Mouse (Mus musculus) liver, embryonic 13.5 days (tissue): Measurements from ENCODE around the gene Arhgap8. TPM values are rescaled to one million over a fixed set of nuclear protein-coding genes. Genes with fewer than 3 reads are reported as not detected.

ENCODE experiments used
- ATAC-seq: fragments of 200-750 bp; cut with Nextera tagmentation; 2 replicates; pipeline ENCODE4 v1.8.0; 2017; ENCODE audit warnings: low read depth, mild to moderate bottlenecking, moderate number of reproducible peaks, moderate library complexity
- DNase-seq: peaks from one replicate; pipeline ENCODE4 v3.0.0; 2022
- H3K27ac ChIP-seq: fragments of 300-500 bp; sonication (generic); 2 replicates; pipeline ENCODE4 v1.5.1; 2015; ENCODE audit warnings: moderate library complexity, mild to moderate bottlenecking, inconsistent platforms
- H3K27me3 ChIP-seq: fragments of 300-500 bp; sonication (generic); 2 replicates; pipeline ENCODE4 v1.6.1; 2015; ENCODE audit warnings: mild to moderate bottlenecking, inconsistent platforms
- H3K36me3 ChIP-seq: fragments of 300-500 bp; sonication (generic); 2 replicates; pipeline ENCODE4 v1.6.1; 2015; ENCODE audit warnings: mild to moderate bottlenecking, inconsistent platforms
- H3K4me1 ChIP-seq: fragments of 300-500 bp; sonication (generic); replicated peaks from 2 replicates; pipeline ENCODE4 v1.6.1; 2015; ENCODE audit warnings: inconsistent platforms
- H3K4me2 ChIP-seq: fragments of 300-500 bp; sonication (generic); 2 replicates; pipeline ENCODE4 v1.6.1; 2015; ENCODE audit warnings: inconsistent platforms, mild to moderate bottlenecking, moderate library complexity
- H3K4me3 ChIP-seq: fragments of 300-500 bp; sonication (generic); replicated peaks from 2 replicates; pipeline ENCODE4 v1.5.1; 2015; ENCODE audit warnings: mild to moderate bottlenecking, inconsistent platforms
- H3K9ac ChIP-seq: fragments of 300-500 bp; sonication (generic); 2 replicates; pipeline ENCODE4 v1.6.1; 2015; ENCODE audit warnings: mild to moderate bottlenecking, inconsistent platforms
- H3K9me3 ChIP-seq: fragments of 300-500 bp; sonication (generic); replicated peaks from 2 replicates; pipeline ENCODE4 v1.6.1; 2016; ENCODE audit warnings: inconsistent platforms
- WGBS: fragments of 180-500 bp; shearing (Covaris S2); methylation state at CpG from one replicate; pipeline ENCODE4 v1.1.7; 2015; ENCODE audit not compliant: insufficient replicate concordance; 5-methylcytosine and 5-hydroxymethylcytosine counted together
- polyA plus RNA-seq: library from polyadenylated mRNA; unstranded; fragments of >200 nt; fragmentation: Nextera tagmentation; extraction: Ambion mirVana; gene quantifications from 2 replicates; pipeline ENCODE4 v1.2.1, GENCODE M21; 2015

The Arhgap8 gene
- 0.54 and 0.58 TPM in 2 replicates for polyA plus RNA-seq

DNA sequence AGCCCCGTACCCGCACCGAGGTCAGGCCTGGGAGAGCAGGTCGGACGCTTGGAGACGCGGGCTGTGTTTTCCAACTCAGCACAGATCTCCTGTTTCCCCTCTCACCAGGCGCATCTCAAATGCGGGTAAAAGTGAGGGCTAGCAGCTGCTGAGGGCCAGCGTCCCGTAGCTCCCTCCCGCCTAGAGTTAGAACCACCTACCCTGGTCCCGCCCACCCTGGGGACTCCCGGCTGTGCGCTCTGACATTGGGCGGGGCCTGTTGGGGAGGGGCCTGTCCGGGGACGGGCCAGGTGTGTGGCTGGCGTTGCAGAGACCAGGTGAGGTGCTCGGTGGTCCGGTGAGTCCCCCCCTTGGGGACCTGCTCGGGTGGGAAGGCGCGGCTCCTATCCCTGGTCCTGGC, at the start of gene Arhgap8:
Gene Arhgap8, plus strand, starts transcription at position 262 of the 400 bp plus-strand sequence.
- Histone ChIP-seq H3K9me3 (no peaks in the 10 kb centered on the region), H3K4me3 (peak within 1 kb of the TSS; percentile 42), H3K9ac (no peak within 1 kb of the TSS), H3K27ac (no peak within 1 kb of the TSS), H3K4me2 (peak within 1 kb of the TSS; percentile 64), H3K36me3 (no peaks in the 10 kb centered on the region), H3K27me3 (peaks cover 38% of the 10 kb centered on the region), H3K4me1 (peaks cover 14% of the 10 kb centered on the region)
- peak; percentile 47 for ATAC-seq
- no peak for DNase-seq
- WGBS: 10% methylated on average over 12 of the region's 24 CpGs

DNA sequence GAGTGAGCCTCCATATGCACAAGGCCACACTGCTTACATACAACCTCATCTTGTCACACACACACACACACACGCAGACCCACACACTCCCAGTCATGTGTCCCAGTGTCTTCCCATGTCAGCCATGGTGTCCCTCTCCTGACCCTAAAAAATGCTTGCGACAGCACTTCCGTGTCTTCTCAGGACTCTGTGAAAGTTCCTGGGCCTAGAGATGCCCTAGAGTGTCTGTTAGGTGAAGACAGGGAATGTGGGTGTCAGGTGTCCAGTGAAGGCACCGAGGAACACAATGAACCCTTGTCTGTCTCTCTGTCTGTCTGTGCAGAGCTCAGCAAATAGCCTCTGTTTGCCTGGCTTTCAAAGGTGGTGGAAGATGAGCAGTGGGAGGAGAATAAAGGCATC, 49.2 kb upstream of the Arhgap8 start:
- Histone ChIP-seq H3K27me3 (0 out of 2 replicates have a peak, but pooled peaks cover under 1% of the 10 kb centered on the region), H3K9me3 (no peaks in the 10 kb centered on the region), H3K4me1 (peaks cover 25% of the 10 kb centered on the region), H3K36me3 (no peaks in the 10 kb centered on the region), H3K4me3 (no peak overlapping the region), H3K27ac (no peak overlapping the region), H3K9ac (no peak overlapping the region), H3K4me2 (no peak overlapping the region)
- ATAC-seq (no peak), DNase-seq (no peak)
- WGBS: 77% methylated on average over 4 of the region's 4 CpGs

DNA sequence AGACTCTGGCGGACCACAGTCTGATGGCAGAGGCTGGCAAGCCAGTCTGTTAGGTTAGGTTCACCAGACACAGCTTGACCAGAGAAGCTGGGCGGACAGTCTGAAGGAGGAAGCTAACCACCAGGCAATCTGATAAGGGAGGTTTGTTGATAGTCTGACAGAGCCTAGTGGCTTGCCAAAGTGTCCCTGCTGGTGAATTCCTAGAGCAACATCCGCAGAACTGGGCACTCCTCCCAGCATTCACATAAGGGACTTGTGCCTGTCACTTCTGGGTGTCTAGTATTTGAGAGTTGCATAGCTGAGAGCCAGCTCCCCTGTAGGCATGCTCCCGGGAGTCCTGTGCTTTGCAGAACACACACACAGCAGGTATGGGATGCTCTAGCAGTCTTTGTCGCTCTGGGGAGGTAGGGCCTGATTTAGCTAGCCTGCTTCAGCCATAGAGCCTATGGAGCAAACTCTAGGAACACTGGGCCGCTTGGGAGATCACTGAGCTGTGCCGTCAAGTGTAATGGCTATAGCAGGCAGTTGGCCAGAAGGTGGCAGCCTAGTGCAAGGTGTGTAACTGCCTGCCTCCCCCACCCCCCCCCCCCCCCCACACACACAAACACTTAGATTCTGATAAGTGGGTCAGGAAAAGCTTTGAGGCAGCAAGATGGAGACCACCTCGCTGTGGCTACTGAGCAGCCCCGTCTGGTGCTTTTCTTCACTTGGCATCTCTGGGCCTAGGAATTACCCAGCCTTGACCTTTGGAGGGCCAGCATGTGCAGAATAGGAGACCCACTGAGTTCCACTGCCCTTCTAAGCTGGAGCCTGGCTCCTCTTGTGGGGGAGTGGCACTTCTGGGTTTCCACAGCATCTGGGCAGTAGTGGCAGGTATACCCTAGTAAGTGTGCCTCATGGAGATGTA, 48.2 kb upstream of the Arhgap8 start:
- Histone ChIP-seq H3K4me2 (no peak overlapping the region), H3K4me3 (no peak overlapping the region), H3K9ac (no peak overlapping the region), H3K27ac (no peak overlapping the region), H3K4me1 (peaks cover 26% of the 10 kb centered on the region), H3K27me3 (no peaks in the 10 kb centered on the region), H3K36me3 (no peaks in the 10 kb centered on the region), H3K9me3 (no peaks in the 10 kb centered on the region)
- ATAC-seq (no peak), DNase-seq (no peak)
- 38% methylated on average over 9 of the region's 9 CpGs for WGBS

DNA sequence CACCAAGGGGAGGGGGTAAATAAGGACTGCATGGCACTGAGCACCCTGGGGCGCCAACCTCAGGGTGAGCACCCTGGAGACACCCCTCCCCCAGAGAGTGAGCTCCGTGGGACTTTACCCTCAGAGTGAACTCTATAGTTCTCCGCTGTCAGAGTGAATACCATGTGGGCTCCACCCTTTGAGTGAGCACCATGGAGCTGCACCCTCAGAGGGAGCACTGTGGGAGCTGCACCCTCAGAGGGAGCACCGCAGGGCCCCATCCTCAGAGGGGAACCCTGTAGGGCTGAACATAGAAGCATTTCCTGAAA, 47.6 kb upstream of the Arhgap8 start:
- no peak for ATAC-seq
- no peak overlapping the region for H3K9ac ChIP-seq
- no peak overlapping the region for H3K4me2 ChIP-seq

DNA sequence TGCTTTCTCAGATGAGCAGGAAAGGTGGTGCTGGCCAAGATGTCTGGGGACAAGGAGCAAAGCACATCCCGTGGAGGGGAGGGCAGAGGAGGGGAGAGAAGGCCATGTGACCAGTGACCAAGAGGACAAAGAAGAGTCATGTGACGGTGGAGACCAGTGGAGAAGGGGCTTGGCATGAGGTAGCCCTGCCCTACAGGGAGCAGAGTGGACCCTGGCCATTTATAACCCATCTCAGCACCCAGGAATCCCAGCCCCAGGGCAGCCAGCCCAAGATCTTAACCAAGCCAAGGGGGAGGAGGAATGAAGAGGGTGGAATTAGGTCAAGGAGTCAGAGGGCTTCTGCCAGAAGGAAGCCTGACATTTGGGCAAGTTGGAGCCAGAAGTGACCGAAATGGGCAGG, 47.2 kb upstream of the Arhgap8 start:
- no peak overlapping the region for H3K27ac ChIP-seq

More for the DNA sequence above, 47.6 kb upstream of the Arhgap8 start:
- peaks cover 26% of the 10 kb centered on the region for H3K4me1 ChIP-seq
- no peaks in the 10 kb centered on the region for H3K36me3 ChIP-seq
- no peaks in the 10 kb centered on the region for H3K9me3 ChIP-seq
- 52% methylated on average over 4 of the region's 4 CpGs for WGBS
- DNase-seq: no peak
- H3K27ac ChIP-seq: no peak overlapping the region
- H3K4me3 ChIP-seq: no peak overlapping the region
- H3K27me3 ChIP-seq: no peaks in the 10 kb centered on the region

DNA sequence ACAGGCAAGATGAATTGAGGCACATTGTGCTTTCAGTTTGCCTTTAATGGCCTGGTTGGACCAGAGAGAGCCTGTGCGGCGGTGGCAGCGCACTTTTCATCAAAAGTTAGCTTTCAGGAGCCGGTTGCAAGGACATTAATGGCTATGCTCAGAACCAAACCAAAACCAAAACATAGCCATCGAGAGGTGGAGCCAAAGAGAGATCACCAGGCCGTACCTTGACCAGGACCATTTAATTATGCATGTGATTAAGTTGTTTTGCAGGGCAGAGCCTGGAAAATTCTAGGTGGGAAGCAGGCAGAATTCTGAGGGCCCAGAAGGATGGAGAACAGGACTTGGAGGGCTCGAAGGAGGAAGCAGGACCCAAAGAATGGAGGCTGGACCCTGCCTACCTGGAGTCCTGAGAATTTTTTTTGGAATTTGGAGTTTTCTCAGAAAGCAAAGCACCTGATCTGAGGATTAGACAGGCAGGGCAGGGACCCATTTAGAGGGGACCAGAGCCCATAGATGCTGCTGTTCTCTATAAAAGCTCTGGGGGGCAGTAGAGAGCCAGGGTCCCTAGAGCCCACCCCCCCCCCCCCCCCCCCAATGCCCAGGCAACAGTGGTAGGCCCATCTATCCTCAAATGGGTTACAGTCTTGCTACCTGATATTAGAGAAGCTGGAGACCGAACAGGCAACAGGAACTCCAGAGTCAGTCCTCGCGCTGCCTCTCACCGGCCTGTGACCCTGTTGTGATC, 45.4 kb upstream of the Arhgap8 start:
- Histone ChIP-seq H3K9ac (no peak overlapping the region), H3K27ac (no peak overlapping the region; the same call in 1 of the 2 replicates), H3K36me3 (no peaks in the 10 kb centered on the region), H3K9me3 (no peaks in the 10 kb centered on the region), H3K4me3 (no peak overlapping the region), H3K4me2 (no peak overlapping the region), H3K27me3 (no peaks in the 10 kb centered on the region), H3K4me1 (peaks cover 15% of the 10 kb centered on the region)
- no peak for DNase-seq
- no peak for ATAC-seq
- 66% methylated on average over 11 of the region's 11 CpGs for WGBS

More for the DNA sequence above, 47.2 kb upstream of the Arhgap8 start:
- no peaks in the 10 kb centered on the region for H3K27me3 ChIP-seq
- ATAC-seq (no peak), DNase-seq (no peak)
- peaks cover 26% of the 10 kb centered on the region for H3K4me1 ChIP-seq
- WGBS: 63% methylated on average over 3 of the region's 3 CpGs
- H3K36me3 ChIP-seq: no peaks in the 10 kb centered on the region
- no peaks in the 10 kb centered on the region for H3K9me3 ChIP-seq
- no peak overlapping the region for H3K4me3 ChIP-seq
- no peak overlapping the region for H3K4me2 ChIP-seq
- no peak overlapping the region for H3K9ac ChIP-seq

DNA sequence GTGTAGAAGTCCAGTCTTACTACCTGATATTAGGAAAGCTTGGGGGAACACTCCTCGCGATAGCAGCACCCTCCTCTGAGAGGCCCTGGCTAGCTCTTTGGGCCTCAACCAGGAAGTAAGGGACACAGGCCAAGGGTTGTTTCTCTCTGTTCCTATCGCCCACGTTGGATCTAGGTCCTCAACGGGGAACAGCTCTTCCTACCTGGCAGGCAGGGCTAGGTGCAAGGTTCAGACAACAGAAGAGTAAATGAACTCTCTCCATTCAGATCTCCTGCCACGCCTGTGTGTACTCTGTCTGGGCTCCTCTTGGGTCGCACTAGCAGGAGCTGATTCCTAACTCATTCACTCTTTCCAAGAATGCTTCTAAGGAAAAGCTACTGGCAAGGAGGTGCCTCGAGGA, 44.5 kb upstream of the Arhgap8 start:
- peak overlapping the region; percentile 27; the same call in 1 of the 2 replicates for H3K27ac ChIP-seq
- H3K9ac ChIP-seq: no peak overlapping the region
- H3K9me3 ChIP-seq: no peaks in the 10 kb centered on the region
- no peak overlapping the region for H3K4me3 ChIP-seq
- DNase-seq: no peak
- ATAC-seq: peak; percentile 52
- H3K27me3 ChIP-seq: no peaks in the 10 kb centered on the region
- 41% methylated on average over 8 of the region's 8 CpGs for WGBS
- no peaks in the 10 kb centered on the region for H3K36me3 ChIP-seq
- H3K4me2 ChIP-seq: no peak overlapping the region
- peaks cover 18% of the 10 kb centered on the region for H3K4me1 ChIP-seq

DNA sequence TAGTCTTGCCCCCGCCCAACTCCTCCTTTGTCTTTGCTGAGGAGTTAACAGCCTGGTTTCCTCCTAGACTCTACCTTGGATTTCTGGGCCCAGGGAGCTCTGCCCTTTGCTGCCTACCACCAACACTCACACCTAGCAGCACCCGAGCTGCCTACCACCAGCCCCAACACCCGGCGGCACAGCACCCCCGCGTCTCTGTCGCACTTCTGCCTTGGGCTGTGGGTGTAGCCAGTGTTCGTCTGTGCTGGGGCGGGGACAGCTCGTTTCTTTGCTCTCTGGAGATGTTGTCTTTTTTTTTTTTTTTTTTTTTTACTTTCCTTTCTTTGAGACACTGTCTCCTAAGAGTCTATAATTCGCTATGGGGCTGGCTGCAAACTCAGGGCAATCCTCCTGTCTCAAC, 41.9 kb upstream of the Arhgap8 start:
- no peak for DNase-seq
- Histone ChIP-seq H3K4me3 (no peak overlapping the region), H3K9ac (no peak overlapping the region), H3K27me3 (peaks cover 13% of the 10 kb centered on the region; the same call in 1 of the 2 replicates), H3K9me3 (no peaks in the 10 kb centered on the region), H3K4me1 (peaks cover 31% of the 10 kb centered on the region), H3K36me3 (no peaks in the 10 kb centered on the region), H3K4me2 (no peak overlapping the region), H3K27ac (no peak overlapping the region)
- 41% methylated on average over 11 of the region's 11 CpGs for WGBS
- no peak for ATAC-seq

DNA sequence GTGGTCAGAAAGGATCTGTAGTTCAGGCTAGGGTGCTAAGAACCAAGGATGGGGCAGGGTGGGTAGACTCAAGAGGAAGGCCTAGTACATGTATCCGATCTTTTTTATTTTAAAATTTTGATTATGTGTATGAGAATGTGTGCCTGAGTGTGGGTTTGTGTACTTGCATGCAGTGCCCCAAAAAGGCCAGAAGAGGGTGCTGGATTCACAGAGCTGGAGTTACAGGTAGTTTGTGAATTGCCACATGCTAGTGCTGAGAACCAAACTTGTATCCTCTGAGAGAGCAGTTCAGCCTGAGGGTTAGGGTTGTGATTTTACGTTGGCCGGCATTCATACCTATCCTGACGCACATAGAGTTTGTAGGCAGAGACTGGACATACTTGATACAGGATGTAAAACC, 40.8 kb upstream of the Arhgap8 start:
- 75% methylated on average over 4 of the region's 4 CpGs for WGBS
- H3K4me3 ChIP-seq: no peak overlapping the region
- no peak overlapping the region for H3K9ac ChIP-seq
- no peaks in the 10 kb centered on the region for H3K9me3 ChIP-seq
- no peak overlapping the region for H3K27ac ChIP-seq
- H3K36me3 ChIP-seq: no peaks in the 10 kb centered on the region
- H3K4me1 ChIP-seq: peaks cover 40% of the 10 kb centered on the region
- H3K27me3 ChIP-seq: peaks cover 13% of the 10 kb centered on the region; the same call in 1 of the 2 replicates
- DNase-seq: no peak
- no peak overlapping the region for H3K4me2 ChIP-seq
- ATAC-seq: no peak

DNA sequence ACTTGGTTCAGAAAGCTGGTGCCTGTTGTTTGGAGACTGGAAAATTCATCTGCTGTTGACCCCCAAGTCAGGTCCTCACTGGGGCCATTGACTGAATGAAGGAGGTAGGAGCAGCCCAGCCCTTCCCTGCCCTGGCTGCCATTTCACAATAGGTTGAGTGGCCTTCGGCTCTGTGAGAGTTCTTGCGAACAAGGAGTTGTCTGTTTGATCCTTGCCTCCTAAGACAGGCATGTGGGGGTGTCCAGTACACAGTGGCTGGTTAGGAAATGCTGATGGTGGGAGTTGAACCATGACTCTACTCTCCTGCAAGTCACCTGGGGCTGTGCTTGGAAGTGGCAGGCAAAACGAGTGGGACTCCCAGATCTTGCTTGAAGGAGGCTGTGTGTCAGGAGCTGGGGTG, 40.1 kb upstream of the Arhgap8 start:
- H3K9ac ChIP-seq: no peak overlapping the region
- peaks cover 13% of the 10 kb centered on the region; the same call in 1 of the 2 replicates for H3K27me3 ChIP-seq
- ATAC-seq (no peak), DNase-seq (no peak)
- H3K4me2 ChIP-seq: no peak overlapping the region
- H3K27ac ChIP-seq: no peak overlapping the region
- H3K36me3 ChIP-seq: no peaks in the 10 kb centered on the region
- H3K4me1 ChIP-seq: peaks cover 43% of the 10 kb centered on the region
- no peaks in the 10 kb centered on the region for H3K9me3 ChIP-seq
- no peak overlapping the region for H3K4me3 ChIP-seq
- WGBS: 60% methylated on average over 3 of the region's 3 CpGs
